Mouse (Mus musculus) stomach, embryonic 14.5 days (tissue): ENCODE data around the gene Ep300. TPM values are rescaled to one million over a fixed set of nuclear protein-coding genes. Genes with fewer than 3 reads are reported as not detected.
A peak's percentile ranks its signal among the peaks of the same experiment; 100 is the strongest.

Experiments
- ATAC-seq: fragments of 200-750 bp; cut with Nextera tagmentation; 2 replicates; pipeline ENCODE4 v1.8.0; 2017; ENCODE audit warnings: low read depth, moderate TSS enrichment; ENCODE audit not compliant: insufficient number of reproducible peaks, insufficient read depth, low FRiP score
- H3K27ac ChIP-seq: fragments of 300-500 bp; sonication (generic); 2 replicates; pipeline ENCODE4 v1.5.1; 2014; ENCODE audit warnings: mild to moderate bottlenecking, low read length, moderate library complexity, mixed read lengths
- H3K27me3 ChIP-seq: fragments of 300-500 bp; sonication (generic); 2 replicates; pipeline ENCODE4 v1.6.1; 2014; ENCODE audit warnings: low read length, control low read depth, mixed read lengths; ENCODE audit not compliant: control insufficient read depth, insufficient read depth
- H3K36me3 ChIP-seq: fragments of 300-500 bp; sonication (generic); 2 replicates; pipeline ENCODE4 v1.6.1; 2014; ENCODE audit warnings: mild to moderate bottlenecking, control low read depth, low read length, moderate library complexity, mixed read lengths; ENCODE audit not compliant: control insufficient read depth, insufficient read depth
- H3K4me1 ChIP-seq: fragments of 300-500 bp; sonication (generic); 2 replicates; pipeline ENCODE4 v1.6.1; 2014; ENCODE audit warnings: low read length, control low read depth, mixed read lengths; ENCODE audit not compliant: control insufficient read depth, insufficient read depth
- H3K4me2 ChIP-seq: fragments of 300-500 bp; sonication (generic); replicated peaks from 2 replicates; pipeline ENCODE4 v1.6.1; 2014; ENCODE audit warnings: low read depth, low read length, control low read depth
- H3K4me3 ChIP-seq: fragments of 300-500 bp; sonication (generic); 2 replicates; pipeline ENCODE4 v1.5.1; 2014; ENCODE audit warnings: low read depth, low read length, control low read depth
- H3K9ac ChIP-seq: fragments of 300-500 bp; sonication (generic); replicated peaks from 2 replicates; pipeline ENCODE4 v1.6.1; 2014; ENCODE audit warnings: low read depth, mild to moderate bottlenecking, control low read depth, low read length, moderate library complexity, mixed read lengths
- H3K9me3 ChIP-seq: fragments of 300-500 bp; sonication (generic); 2 replicates; pipeline ENCODE4 v1.6.1; 2016; ENCODE audit warnings: low read depth, low read length, control low read depth; ENCODE audit not compliant: control insufficient read depth
- WGBS: fragments of 180-500 bp; shearing (Covaris S2); extraction: QIAGEN DNeasy Blood & Tissue Kit; methylation state at CpG from one replicate; pipeline ENCODE4 v1.1.7; 2014; 5-methylcytosine and 5-hydroxymethylcytosine counted together
- polyA plus RNA-seq: library from polyadenylated mRNA; unstranded; fragments of >200 nt; fragmentation: Nextera tagmentation; extraction: Ambion mirVana; gene quantifications from 2 replicates; pipeline ENCODE4 v1.2.1, GENCODE M21; 2014

Gene Ep300
- polyA plus RNA-seq, 1 experiment from 2014 or later, result 39.7 TPM

DNA sequence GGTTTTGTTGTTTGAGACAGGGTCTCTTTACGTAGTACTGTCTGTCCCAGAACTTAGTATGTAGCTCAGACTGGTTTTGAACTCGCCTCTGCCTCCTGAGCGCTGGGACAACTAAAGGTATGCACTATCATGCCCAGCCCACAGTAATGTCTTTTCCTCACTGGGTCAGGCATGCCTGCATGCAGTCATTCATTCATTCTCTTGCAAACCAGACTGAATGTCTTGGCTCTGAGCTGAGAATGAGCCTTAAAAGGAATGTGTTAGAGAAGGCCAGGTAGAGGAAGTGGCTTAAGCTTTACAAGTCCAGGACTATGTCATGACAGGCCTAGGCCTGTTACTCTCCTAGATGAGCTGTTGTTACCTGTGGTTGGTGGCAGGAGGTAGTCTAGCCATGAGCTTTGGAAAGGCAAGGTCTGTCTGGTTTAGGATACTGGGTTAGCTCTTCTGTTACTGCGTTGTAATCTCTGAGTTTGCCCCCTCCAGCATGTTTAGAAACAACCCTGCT, 95.2 kb downstream of the Ep300 start:
- H3K4me2 ChIP-seq, result no peak overlapping the region
- H3K4me3 ChIP-seq, result no peak overlapping the region
- ATAC-seq, result no peak
- no peaks in the 10 kb centered on the region for H3K27me3 ChIP-seq
- 93% methylated on average over 4 of the region's 4 CpGs for WGBS
- no peaks in the 10 kb centered on the region for H3K9me3 ChIP-seq
- H3K27ac ChIP-seq, result no peak overlapping the region
- no peaks in the 10 kb centered on the region for H3K4me1 ChIP-seq
- no peak overlapping the region for H3K9ac ChIP-seq
- H3K36me3 ChIP-seq, result peaks cover 30% of the 10 kb centered on the region; the same call in 1 of the 2 replicates

DNA sequence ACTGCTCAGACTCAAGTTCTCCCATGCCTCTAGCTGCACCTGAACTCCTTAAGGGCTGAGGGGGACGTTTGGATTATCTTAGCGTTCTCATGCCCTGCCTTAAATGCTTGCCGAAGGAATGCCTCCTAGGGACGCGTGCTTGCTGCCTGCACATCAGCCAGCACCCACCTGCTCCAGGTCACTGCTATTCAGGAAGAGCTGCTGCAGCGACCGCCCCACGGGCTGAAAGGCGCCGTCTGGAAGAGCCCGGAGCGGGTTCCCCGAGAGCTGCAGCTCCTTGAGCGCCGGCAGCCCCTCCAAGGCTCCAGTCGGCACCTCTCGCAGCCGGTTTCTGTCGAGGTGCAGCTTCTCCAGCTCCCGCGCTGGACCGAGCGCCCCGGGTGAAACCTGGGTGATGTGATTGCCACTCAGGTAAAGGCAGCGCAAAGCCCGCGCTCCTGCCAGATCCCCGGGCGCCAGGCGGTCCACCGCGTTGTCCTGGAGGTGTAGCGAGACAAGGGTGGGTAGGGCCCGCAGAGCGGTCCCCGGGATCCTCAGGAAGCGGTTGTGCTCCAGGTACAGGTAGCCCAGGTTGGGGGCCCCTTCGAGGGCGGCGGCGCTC, 108.3 kb downstream of the Ep300 start:
- Histone ChIP-seq H3K9ac (0 out of 2 replicates have a peak overlapping the region, but pooled peaks have one; percentile 64), H3K4me2 (peak overlapping the region; percentile 99), H3K27ac (no peak overlapping the region), H3K36me3 (0 out of 2 replicates have a peak, but pooled peaks cover 1% of the 10 kb centered on the region), H3K4me3 (peak overlapping the region; percentile 55), H3K27me3 (peaks cover 24% of the 10 kb centered on the region; the same call in 1 of the 2 replicates), H3K4me1 (peaks cover 5% of the 10 kb centered on the region; the same call in 1 of the 2 replicates), H3K9me3 (no peaks in the 10 kb centered on the region)
- 4% methylated on average over 41 of the region's 41 CpGs for WGBS
- ATAC-seq, result no peak; the same call in 1 of the 2 replicates

DNA sequence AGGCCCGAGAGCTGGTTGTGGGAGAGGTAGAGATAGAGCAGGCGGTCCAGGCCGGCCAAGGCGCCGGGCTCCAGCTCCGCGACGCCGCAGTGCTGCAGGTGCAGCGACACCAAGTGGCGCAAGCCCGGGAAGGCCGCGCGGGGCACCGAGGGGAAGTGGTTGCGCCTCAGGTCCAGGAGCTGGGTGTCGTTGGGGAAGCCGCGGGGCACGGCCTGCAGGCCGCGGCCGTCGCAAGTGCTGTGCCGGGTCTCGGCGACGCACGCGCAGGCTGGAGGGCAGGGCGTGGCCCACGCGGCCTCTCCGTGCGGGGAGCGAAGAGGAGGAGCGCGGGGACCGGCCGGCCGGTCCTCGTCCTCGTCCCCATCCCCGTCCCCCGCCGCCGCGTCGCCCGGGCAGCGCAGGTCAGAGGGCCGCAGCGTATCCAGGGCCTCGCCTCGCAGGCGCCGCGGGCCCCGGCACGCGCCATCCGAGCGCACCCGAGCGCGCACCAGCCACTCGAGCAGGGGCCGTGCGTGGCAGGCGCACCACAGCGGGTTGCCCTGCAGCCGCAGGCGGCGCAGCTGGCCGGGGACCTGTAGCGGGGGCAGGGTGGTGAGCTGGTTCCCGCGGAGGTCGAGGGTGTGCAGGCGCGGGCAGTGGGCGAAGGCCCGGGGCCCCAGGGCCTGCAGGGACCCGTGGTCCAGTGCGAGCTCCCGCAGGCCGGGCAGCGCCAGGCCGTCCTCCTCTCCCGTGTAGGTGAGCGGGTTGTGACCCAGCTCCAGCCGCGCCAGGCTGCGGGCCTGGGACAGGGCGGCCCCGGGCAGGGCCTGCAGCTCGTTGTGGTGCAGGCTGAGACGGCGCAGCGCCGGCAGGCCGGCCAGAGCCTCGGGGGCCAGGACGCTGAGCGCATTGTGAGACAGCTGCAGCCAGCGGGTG, 109.1 kb downstream of the Ep300 start:
- WGBS, result under 1% methylated on average over 96 of the region's 107 CpGs

DNA sequence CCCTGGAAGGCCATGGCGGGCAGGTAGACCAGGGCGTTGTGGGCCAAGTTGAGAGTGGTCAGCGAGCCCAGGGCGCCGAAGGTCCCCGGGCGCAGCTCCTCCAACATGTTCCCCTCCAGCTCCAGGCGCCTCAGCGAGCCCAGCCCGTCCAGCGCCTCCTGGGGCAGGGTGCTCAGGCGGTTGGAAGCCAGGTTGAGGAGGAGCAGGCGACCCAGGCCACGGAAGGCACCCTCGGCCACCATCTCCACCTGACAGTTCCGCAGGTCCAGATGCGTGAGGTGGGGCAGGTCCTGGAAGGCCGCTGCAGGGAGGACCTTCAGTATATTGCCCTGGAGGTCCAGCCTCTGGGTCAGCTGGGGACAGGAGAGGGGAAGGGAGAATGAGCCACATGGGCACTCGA, 109.7 kb downstream of the Ep300 start:
- Histone ChIP-seq H3K4me3 (peak overlapping the region; percentile 55), H3K9me3 (no peaks in the 10 kb centered on the region), H3K36me3 (no peaks in the 10 kb centered on the region), H3K27ac (no peak overlapping the region), H3K4me1 (peaks cover 5% of the 10 kb centered on the region; the same call in 1 of the 2 replicates), H3K27me3 (peaks cover 24% of the 10 kb centered on the region; the same call in 1 of the 2 replicates), H3K9ac (peak overlapping the region; percentile 64; the same call in 1 of the 2 replicates), H3K4me2 (peak overlapping the region; percentile 99)
- WGBS, result 33% methylated on average over 19 of the region's 19 CpGs
- ATAC-seq, result no peak

More for the DNA sequence above, 109.1 kb downstream of the Ep300 start:
- no peaks in the 10 kb centered on the region for H3K36me3 ChIP-seq
- peak overlapping the region; percentile 99 for H3K4me2 ChIP-seq
- peaks cover 5% of the 10 kb centered on the region; the same call in 1 of the 2 replicates for H3K4me1 ChIP-seq
- H3K27ac ChIP-seq, result no peak overlapping the region
- H3K9me3 ChIP-seq, result no peaks in the 10 kb centered on the region
- H3K4me3 ChIP-seq, result peak overlapping the region; percentile 55
- H3K9ac ChIP-seq, result peak overlapping the region; percentile 64
- peak; percentile 86 for ATAC-seq
- H3K27me3 ChIP-seq, result peaks cover 24% of the 10 kb centered on the region; the same call in 1 of the 2 replicates

DNA sequence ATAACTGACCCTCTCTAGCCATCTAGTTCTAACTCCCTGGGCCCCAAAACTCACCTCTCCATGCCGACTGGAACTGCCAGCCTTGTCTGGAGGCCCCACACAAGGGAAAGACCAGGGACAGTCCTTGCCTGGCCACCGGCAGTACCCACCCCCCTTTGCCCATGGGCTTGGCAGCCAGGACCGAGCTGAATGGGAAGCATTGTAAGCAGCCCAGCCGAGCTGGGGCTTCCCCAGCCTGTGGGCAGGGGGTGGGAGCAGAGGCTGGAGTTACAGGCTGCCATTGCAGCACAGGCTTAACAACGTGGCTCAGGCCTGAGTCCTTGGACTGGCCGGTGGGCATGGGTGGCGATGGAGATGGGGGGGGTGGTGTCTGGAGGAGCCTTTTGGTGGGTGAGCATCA, 112.0 kb downstream of the Ep300 start, which contains the start of gene Chadl:
Gene Chadl, minus strand, starts transcription at position 113 of the 400 bp plus-strand sequence.
- peaks cover 22% of the 10 kb centered on the region; the same call in 1 of the 2 replicates for H3K27me3 ChIP-seq
- H3K27ac ChIP-seq, result no peak within 1 kb of the TSS
- no peaks in the 10 kb centered on the region for H3K9me3 ChIP-seq
- ATAC-seq, result 0 out of 2 replicates have a peak, but pooled peaks have one; percentile 16
- no peak within 1 kb of the TSS for H3K4me3 ChIP-seq
- 56% methylated on average over 7 of the region's 7 CpGs for WGBS
- H3K4me1 ChIP-seq, result peaks cover 5% of the 10 kb centered on the region; the same call in 1 of the 2 replicates
- no peak within 1 kb of the TSS for H3K9ac ChIP-seq
- H3K36me3 ChIP-seq, result no peaks in the 10 kb centered on the region
- no peak within 1 kb of the TSS for H3K4me2 ChIP-seq

DNA sequence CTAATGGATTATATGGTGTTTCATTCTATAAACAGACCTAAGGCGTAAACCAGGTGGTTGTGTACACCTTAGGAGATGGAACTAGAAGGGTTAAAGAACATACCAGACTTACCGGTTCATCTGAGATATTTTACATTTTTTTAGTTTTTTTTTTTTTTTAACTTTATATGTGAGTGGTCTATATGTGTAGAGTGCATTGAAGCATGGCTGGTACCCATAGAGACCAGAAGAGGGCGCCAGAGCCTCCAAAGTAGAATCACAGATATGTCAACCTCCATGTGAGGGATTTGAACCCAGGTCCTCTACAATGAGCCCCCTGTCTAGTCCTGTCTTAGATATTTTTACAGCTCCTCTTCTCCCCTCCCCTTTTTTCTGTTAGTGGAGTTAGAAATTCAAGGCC, 112.7 kb downstream of the Ep300 start:
- H3K9ac ChIP-seq, result no peak overlapping the region
- no peak overlapping the region for H3K4me3 ChIP-seq
- ATAC-seq, result no peak
- peaks cover 5% of the 10 kb centered on the region; the same call in 1 of the 2 replicates for H3K4me1 ChIP-seq
- H3K4me2 ChIP-seq, result no peak overlapping the region
- no peaks in the 10 kb centered on the region for H3K36me3 ChIP-seq
- WGBS, result 43% methylated on average over 3 of the region's 3 CpGs
- no peak overlapping the region for H3K27ac ChIP-seq
- peaks cover 16% of the 10 kb centered on the region; the same call in 1 of the 2 replicates for H3K27me3 ChIP-seq
- no peaks in the 10 kb centered on the region for H3K9me3 ChIP-seq

DNA sequence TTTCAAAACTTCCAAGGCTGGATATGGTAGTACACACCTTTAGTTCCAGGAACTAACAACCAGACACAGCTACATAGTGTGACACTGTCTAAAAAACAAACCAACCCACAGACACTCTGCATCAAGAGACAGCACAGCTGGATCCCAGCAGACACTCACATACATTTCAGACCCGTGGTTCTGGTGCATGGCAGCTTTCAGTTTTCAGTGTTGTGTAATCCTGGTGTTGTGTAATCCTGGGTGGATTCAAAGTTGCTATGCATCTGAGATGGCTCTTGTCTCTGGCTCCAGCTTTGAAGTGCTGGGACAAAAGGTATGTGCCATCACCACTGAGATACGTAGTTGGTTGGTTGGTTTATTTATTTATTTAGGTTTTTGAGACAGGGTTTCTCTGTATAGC, 113.4 kb downstream of the Ep300 start:
- 61% methylated on average over 2 of the region's 2 CpGs for WGBS
- Histone ChIP-seq H3K27ac (no peak overlapping the region), H3K9me3 (no peaks in the 10 kb centered on the region), H3K27me3 (peaks cover 13% of the 10 kb centered on the region; the same call in 1 of the 2 replicates), H3K4me3 (no peak overlapping the region), H3K36me3 (peaks cover 3% of the 10 kb centered on the region), H3K4me1 (peaks cover 5% of the 10 kb centered on the region; the same call in 1 of the 2 replicates), H3K4me2 (no peak overlapping the region), H3K9ac (no peak overlapping the region)
- no peak for ATAC-seq

DNA sequence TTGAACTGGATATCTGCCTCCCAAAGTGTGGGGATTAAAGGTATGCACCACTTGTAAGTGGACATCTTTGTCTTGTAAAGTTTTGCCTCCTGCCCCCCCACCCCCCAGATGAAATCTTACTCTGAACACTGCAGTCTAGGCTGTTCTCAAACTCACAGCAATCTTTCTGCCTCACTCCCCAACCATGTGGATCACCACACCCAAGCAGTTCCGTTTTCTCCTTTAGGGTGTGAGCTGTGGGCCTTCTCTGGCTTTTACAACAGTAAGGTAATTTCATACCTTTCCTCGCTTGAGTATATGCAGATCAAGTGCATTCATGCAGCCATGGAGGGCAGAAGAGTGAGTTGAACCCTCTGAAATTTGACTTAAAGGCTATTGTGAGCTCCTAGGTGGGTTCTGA, 115.0 kb downstream of the Ep300 start:
- Histone ChIP-seq H3K27me3 (0 out of 2 replicates have a peak, but pooled peaks cover 2% of the 10 kb centered on the region), H3K27ac (no peak overlapping the region), H3K4me2 (no peak overlapping the region), H3K9me3 (no peaks in the 10 kb centered on the region), H3K36me3 (peaks cover 18% of the 10 kb centered on the region), H3K4me1 (no peaks in the 10 kb centered on the region), H3K9ac (no peak overlapping the region), H3K4me3 (no peak overlapping the region)
- WGBS, result 57% methylated on average over 2 of the region's 2 CpGs
- ATAC-seq, result no peak
